Mouse (Mus musculus): ENCODE results near the gene Flt1.

DNA sequence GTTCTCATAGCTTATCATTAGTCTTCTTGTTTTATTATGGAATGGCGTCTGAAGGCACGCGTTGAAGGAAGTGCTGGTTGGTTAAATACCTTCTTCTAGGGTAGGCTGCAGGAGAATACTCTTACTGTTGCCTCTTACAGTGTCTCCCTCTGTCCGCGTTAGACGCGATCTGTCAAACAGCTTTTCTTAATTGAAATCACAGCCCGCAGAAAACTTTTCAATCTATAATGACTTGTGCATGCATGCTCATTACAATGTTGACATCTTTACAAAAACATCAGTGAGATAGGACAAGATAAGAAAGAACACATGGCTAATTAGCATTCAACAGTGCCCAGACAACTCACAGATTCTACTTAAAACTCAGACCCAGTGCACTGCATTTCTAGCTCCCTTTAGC lies 89.9 kb downstream of the Flt1 start:
- TF ChIP-seq CTCF (IDR thresholded peaks at IDR 0.05; ENCODE audit: control insufficient read depth, insufficient read depth, insufficient read length) (no peak), FOSL1 (IDR thresholded peaks at IDR 0.05; ENCODE audit: insufficient read depth, low read length, poor library complexity, severe bottlenecking) (no peak), USF1 (IDR thresholded peaks at IDR 0.05; ENCODE audit: low read depth) (no peak), MAX (IDR thresholded peaks at IDR 0.05) (no peak), MYOD1 (IDR thresholded peaks at IDR 0.05; ENCODE audit: control insufficient read depth, insufficient read length, low read depth) (no peak), MYOG (IDR thresholded peaks at IDR 0.05; ENCODE audit: control insufficient read depth, extremely low read depth, insufficient read length) (no peak), CEBPB (IDR thresholded peaks at IDR 0.05; ENCODE audit: low read depth) (no peak)
